Mouse (Mus musculus) embryonic fibroblast, embryonic 13.5 days (primary cell): ENCODE results near the gene Cryba4.

Experiments used
- CTCF ChIP-seq: IDR thresholded peaks from 2 replicates; pipeline ENCODE4 v1.5.1; 2011; ENCODE audit warnings: mild to moderate bottlenecking, control low read depth, low read length, moderate library complexity, borderline replicate concordance; ENCODE audit not compliant: insufficient read depth
- POLR2A ChIP-seq: IDR thresholded peaks from 2 replicates; pipeline ENCODE4 v1.6.1; 2011; ENCODE audit warnings: low read depth, mild to moderate bottlenecking, control low read depth, low read length, moderate library complexity

DNA sequence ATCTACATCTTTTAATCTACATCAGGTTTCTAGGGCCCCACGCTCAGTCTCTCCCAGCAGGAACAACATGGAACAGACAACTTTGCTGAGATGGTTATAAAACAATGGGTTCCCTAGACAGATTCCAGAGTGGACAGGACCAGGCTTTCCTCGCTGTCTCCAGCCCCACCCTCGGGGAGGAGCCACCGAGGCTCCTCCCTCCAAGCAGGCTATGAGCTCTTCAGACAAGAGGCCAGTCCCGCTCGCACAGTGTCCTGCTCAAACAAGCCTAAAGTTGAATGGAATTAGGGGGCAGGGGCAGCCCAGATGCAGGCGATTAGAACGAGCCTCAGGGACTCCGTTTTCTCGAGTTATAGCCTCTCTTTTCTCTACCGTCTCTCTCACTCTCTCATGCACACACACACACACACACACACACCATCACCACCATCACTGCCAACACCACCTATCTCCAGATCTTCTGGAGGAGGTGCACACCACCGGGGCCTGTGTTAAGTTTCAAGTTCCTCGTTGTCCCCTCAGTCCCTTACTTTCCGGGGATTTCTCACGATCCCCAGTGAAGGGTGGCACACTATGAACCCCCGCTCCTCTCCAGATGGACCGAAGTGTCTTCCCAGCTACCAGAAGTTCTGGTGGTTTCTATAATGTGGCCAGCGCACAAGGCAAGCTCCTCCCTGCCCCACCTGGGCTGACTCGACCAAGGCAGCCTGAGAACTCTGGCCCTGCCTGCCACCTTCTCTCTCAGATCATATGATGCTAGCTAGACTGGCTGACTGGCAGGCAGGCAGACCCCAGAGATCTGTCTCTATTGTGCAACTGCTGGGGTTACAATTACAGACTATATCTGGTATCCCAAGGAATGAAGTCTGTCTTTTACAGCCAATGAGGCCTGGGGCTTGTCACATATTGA is 38.7 kb downstream of the Cryba4 start:
- TF ChIP-seq CTCF = no peak
- TF ChIP-seq POLR2A = no peak
